Mouse (Mus musculus) embryonic fibroblast, embryonic 13.5 days (primary cell): Measurements from ENCODE around the gene Nepn.

Experiments used
- CTCF ChIP-seq: IDR thresholded peaks from 2 replicates; pipeline ENCODE4 v1.5.1; 2011; ENCODE audit warnings: mild to moderate bottlenecking, control low read depth, low read length, moderate library complexity, borderline replicate concordance; ENCODE audit not compliant: insufficient read depth
- POLR2A ChIP-seq: IDR thresholded peaks from 2 replicates; pipeline ENCODE4 v1.6.1; 2011; ENCODE audit warnings: low read depth, mild to moderate bottlenecking, control low read depth, low read length, moderate library complexity

GRCm38 (mm10) chr10:52398715-52399114 lies 9.9 kb downstream of the Nepn start:
- TF ChIP-seq CTCF (no peak), POLR2A (no peak)
